Mouse (Mus musculus): ENCODE results near the gene Hrnr. TPM values are rescaled to one million over a fixed set of nuclear protein-coding genes. Genes with fewer than 3 reads are reported as not detected.

Gene Hrnr
- total RNA-seq (2015) (not detected in 2 replicates), total RNA-seq (2017) (under 0.01 TPM in 1 of 2 replicates, not detected in the other)

- no peak for ATAC-seq (ENCODE audit: poor library complexity, severe bottlenecking)
These were observed at the start of gene Hrnr for GRCm38 (mm10) chr3:93319449-93319848. TSS of gene Hrnr (plus strand) at chr3:93319749.

DNA sequence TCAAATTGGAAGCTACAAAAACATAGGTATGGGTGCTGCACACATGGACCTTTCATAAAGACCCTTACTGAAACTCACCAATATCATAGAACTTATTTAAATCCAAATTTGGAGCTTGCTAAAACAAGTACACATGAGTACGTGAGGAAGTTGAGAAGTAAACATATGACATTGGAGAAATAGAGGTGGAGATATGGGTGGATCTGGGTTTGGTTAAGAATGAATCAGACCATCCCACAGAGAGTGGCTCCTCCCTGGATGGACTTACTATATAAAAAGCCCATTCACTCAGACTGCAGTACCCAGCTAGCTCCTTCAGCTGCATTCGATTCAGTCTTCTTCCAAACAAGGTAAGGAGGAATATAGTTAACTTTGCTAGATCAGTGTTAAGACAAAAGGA, 46.3 kb upstream of the Hrnr start, which contains the start of gene Flg:
Gene Flg (plus strand): TSS at position 301 of the 400 bp plus-strand sequence.
- no peak for ATAC-seq (ENCODE audit: poor library complexity, severe bottlenecking)

DNA sequence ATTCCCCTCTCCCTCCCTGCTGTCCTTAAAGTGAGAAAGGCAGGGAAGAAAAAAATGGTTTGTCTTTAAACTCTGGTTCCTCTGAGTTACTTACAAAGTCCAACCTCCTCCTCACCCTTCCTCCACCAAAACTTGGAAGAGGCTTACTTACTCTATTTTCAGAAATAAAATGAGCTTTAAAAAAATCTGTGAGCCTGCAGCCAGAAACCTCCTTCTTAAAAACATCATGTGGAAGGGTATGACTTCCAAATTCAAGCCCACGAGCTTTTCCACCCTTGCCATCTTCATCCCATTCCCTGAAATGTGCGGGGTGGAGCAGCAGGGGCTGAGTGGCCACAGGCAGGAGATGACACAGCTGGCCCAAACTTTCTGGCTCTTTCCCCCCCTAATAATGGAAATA, 22.0 kb upstream of the Hrnr start:
- ATAC-seq (ENCODE audit: poor library complexity, severe bottlenecking) = no peak

DNA sequence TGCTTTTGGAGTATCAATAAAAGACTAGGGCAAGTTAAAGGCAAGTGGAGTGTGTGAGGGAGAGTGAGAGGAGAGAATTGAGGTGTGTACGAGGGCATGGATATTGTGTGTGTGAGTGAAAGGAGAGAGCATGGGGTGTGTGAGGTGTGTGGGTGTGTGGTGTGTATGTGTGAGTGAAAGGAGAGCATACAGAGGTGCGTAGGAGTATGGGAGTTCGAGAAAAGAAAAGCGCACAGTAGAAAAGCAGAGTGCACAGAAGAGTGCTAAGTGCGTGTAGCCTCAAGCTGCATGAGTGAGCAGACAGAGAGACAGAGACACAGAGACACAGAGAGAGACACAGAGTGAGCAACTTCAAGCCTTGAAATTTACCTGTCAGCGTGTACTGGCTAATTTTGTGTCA, 19.7 kb upstream of the Hrnr start:
- ATAC-seq (ENCODE audit: poor library complexity, severe bottlenecking) = no peak

- no peak for ATAC-seq (ENCODE audit: poor library complexity, severe bottlenecking)
These were observed 17.7 kb upstream of the Hrnr start for GRCm38 (mm10) chr3:93301896-93302295.

DNA sequence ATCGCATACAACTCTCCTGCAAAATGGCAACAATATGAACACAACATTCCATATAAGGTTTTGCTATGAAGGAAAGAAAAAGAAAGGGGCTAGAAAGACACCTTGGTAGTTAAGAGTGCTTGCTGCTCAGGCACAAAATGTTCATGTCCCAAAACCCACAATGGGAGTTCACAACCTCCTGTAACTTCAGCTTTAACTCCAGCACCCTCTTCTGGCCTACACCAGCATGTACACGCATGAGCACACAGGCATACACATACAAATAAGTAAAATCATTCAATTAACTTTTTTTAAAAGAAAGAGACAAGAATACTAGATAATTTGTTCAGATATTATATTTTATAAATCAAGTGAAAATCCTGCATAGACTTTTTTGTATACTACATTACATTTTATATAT, 13.4 kb upstream of the Hrnr start:
- no peak for ATAC-seq (ENCODE audit: poor library complexity, severe bottlenecking)

DNA sequence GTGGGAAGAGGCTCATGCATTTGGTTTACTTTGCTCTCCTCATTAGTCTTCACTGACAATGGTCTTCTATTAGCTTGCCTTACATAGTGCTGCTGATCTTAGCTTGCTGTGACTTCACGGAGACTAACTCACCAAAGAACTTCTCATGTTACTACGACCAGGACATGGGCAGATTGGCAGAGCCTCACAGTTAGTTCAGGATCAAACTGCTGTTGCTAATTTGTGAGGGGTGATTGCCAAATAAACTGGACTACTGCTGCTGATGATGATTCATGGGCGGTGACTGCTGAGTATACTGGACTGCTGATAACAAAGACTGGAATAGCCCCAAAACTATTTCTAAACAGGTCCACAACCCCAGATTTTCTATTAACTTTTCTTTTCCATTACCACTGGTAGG, 8.2 kb upstream of the Hrnr start:
- ATAC-seq (ENCODE audit: poor library complexity, severe bottlenecking) = no peak

DNA sequence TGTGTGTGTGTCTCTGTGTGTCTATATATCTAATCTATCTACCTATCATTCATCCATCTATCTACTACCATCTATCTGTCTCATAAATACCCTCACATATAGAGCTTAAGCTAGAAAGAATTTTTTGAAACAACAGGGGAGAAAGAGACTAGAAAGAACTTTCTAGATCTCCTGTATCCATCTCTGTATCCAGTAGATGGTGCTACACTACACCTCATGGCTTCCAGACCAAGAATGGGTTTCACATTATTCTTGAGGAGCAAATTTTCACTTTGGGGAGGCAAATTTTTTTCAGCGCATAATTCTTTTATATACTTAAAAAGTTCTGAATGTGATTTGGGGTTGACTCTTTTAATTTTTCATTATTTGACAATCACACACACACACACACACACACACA, 5.2 kb upstream of the Hrnr start:
- ATAC-seq (ENCODE audit: poor library complexity, severe bottlenecking) = no peak

GRCm38 (mm10) chr3:93337749-93338148, 18.2 kb downstream of the Hrnr start:
- ATAC-seq (ENCODE audit: poor library complexity, severe bottlenecking) = no peak

- ATAC-seq (ENCODE audit: poor library complexity, severe bottlenecking) = no peak
These were observed 20.5 kb downstream of the Hrnr start for GRCm38 (mm10) chr3:93340021-93340420.

- no peak for ATAC-seq (ENCODE audit: poor library complexity, severe bottlenecking)
These were observed 27.3 kb downstream of the Hrnr start for GRCm38 (mm10) chr3:93346896-93347295.

DNA sequence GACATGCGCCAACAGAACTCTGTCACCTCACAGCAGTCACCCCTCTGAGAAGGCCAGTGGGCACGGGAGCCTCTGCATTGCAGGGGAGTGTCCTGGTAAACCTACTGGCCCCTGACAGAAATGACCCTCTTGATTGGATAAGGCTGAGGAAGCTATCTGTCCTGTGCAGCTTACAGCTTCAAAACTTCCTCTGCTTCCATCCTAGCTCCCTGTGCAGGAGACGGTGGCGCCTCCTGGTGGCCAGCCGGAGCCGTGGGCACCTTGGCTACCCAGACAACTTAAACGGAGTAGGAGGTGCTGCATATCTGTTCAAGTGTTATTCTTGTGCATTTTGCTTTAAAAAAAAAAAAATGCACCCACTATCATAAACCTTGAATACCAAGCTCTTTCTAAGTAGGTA, 40.5 kb downstream of the Hrnr start:
- ATAC-seq (ENCODE audit: poor library complexity, severe bottlenecking) = peak; percentile 66

DNA sequence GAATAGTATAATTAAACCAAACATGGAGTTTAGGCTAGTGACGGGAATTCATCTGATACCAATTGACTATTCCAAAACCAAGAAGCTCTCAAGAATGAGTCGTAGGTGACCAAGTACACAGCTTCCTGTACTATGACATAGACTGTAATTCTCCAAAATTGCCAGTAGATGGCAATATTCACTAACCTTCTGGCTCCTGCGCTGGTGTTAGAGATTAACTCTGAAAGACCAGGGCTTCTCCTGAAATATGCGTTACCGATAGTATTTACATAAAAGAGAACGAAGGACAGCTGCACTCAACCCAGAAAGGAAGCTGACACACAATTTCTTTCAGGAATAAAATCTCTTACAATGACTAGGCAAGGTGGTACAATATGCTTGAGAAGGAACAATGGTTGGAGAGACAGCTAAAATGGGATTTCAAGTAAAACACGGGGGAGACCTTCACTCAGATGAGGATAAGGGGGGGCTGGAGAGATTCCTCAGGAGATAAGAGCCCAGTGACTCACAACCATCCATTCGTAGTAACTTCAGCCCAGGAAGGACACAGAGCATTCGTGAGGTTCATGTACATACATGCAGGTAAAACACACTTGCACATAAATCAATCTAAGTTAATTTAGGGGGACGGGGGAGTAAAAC, 42.5 kb downstream of the Hrnr start:
- peak; percentile 93 for ATAC-seq (ENCODE audit: poor library complexity, severe bottlenecking)

DNA sequence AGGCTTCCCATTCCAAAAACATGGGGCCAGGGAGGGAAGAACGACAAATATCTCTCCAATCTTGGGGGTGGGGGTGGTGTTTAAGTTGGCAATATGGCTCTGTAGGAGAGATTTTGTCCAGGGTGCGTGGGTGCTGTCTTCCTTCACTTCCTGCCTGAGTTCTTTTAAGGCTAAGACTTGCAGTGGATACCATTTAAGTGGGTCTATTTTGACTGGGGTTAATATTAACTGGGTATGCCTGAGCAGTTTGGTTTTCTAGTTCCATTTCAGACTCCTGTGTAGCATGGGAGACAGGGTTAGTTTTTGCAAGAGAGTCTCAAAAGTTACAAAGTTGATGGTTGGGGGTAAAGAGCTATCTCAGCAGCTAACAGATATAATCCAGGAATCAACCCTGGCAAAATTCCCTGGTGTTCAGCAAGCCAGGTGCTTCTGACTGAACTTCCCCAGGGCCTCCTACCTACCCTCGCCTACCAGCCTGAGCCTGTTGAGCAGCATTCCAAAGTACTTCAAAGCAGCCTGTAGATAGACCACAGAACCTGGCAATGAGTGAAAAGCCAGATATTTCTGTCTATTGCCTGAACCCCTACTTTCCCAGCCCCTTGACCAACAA, 47.5 kb downstream of the Hrnr start:
- no peak for ATAC-seq (ENCODE audit: poor library complexity, severe bottlenecking)

GRCm38 (mm10) chr3:93368171-93368570, 48.6 kb downstream of the Hrnr start:
- no peak for ATAC-seq (ENCODE audit: poor library complexity, severe bottlenecking)

DNA sequence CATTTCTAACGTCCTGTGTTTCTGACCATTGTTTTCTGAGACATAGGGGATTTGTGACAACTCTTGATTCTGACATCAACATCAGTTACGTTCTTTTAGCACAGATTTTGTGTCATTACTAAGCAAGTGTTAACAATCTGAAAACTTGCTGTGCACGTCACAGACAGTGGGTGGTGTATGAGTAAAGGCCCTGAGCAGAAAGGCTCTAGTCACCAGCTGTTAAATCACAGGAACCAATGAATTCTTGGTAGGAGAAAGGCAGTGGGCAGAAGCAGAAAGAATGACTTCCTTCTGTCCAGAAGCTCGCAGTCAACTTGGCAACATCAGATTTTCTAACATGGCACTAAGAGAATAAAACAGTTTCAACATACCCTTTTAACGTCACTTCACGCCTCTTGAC, 53.9 kb downstream of the Hrnr start:
- ATAC-seq (ENCODE audit: poor library complexity, severe bottlenecking) = no peak

DNA sequence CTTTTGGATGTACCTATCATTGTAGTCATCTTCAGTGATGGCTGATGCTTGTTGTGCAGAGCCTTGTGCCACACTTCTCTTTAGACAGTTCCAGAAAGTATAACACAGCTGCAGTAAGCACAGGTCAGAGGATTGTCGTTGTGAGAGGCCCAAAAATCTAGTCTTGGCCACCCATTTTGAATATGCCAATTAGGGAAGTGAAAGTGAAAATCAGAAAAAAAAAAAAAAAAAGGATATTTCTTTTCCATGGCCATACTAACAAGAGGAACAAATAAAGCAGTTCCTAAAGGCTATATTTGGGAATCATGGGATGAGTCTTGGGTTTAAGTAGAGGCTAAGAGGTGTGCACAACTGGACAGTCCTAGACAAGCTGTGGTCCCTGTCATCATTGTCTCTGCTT, 55.6 kb downstream of the Hrnr start:
- ATAC-seq (ENCODE audit: poor library complexity, severe bottlenecking) = peak; percentile 47

GRCm38 (mm10) chr3:93375601-93376000, 56.1 kb downstream of the Hrnr start:
- ATAC-seq (ENCODE audit: poor library complexity, severe bottlenecking) = peak; percentile 72

DNA sequence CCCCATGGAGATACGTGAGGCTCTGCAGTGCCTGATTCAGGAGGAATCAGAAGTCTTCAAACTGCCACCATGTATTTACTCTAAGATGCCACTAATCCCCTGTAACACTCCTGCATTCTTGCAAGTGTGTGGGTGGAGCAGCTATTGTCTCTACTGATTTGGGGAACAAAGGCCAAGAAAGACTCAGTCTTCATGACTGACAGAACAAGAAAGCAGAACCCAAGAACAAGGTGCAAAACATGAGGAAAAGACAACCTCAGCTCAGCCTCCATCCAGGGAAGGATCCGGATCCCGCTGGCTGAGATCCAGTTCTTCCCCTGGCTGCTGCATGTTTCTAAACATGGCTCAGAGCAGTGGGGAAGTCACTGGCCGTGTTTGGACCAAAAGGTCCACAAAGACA, 58.6 kb downstream of the Hrnr start:
- no peak for ATAC-seq (ENCODE audit: poor library complexity, severe bottlenecking)

Measured in megakaryocyte, adult 5-6 weeks (primary cell).